Mouse (Mus musculus): Measurements from ENCODE around the gene Bmp2k.
A peak's percentile ranks its signal among the peaks of the same experiment; 100 is the strongest.

Bmp2k gene

DNA sequence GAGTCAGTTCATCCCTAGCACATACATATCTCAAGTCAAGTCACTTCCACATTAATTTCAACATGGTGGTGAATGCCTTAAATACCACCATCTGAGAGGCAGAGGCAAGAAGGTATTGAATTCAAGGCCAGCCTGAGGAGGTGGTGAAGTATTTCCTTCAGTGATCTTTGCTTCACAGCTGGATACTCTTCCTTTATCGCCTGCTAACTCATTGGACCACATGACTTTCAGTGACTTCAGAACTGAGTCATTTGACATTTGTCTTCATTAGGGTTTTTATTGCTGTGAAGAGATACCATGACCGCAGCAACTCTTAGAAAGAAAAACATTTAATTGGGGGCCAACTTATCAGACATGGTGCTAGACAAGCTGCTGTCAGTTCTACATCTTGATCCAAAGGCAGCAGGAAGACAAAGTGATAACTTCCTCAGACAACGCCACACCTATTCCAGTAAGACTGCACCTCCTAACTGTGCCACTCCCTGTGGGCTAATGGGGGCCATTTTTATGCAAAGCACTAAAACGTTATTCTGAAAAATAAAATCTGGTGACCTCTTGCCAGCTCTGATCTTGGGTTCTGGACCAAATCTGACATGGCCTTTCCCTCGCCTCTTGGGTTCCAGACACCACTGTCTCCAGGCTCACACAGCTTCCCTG lies 24.9 kb upstream of the Bmp2k start:
- DNase-seq: no peak

GRCm38 (mm10) chr5:96973714-96974113 lies 23.8 kb upstream of the Bmp2k start:
- no peak for DNase-seq

DNA sequence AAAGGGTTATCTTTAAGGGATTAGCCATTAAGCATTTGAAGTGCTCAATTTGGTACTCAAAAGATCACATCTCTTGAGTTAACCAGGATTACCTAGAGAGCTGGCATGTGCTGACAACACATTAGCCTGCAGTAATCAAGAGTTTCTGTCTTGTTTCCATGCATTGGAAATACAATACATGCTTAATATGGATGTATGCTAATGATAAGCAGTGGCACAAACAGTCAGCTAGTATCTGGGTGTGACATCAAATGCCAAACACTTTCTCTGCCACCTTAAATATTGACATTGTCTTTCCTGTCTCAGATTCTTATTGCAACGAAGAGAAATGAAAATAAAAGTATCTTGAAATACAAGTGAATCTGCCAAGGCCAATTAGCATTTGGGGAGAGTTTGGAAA lies 22.8 kb upstream of the Bmp2k start:
- no peak for DNase-seq

- DNase-seq: no peak
Measured at GRCm38 (mm10) chr5:96975112-96975511, 22.4 kb upstream of the Bmp2k start.

GRCm38 (mm10) chr5:96976150-96976549 lies 21.3 kb upstream of the Bmp2k start:
- DNase-seq: peak in 1 of 2 experiments; percentile 37

DNA sequence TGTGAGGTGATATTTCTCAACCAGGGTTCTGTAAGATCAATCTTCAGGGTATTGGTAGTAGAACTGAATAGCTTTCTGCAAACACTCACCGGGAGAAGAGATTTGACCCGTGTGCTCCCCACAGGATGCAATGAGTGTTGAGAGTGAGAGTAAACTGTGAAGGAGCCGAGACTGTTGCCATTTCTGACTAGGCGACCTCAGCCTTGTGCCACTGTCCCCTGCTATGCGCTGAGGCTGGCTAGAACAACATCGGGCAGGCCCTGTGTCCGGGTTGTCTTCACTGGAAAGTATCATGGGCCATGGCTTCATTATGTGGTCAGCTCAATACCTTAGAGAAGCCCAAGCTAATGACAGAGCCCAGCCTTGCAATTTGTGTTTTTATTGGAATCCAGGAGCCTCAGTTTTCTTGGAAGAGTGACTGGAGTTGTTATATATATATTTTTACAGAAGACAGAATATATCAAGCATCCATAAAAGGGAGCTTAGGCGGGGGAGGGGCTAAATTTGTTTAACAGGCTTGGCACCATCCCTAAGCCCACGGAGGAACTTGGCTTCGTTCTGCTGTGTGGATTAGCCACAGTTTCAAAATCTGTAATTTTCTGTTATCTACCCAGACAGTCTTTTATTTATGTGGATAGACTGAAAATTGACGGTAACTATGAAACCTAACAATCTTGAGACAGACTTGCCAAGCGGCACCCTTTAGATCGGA lies 18.0 kb upstream of the Bmp2k start:
- peak in 1 of 2 experiments; percentile 63 for DNase-seq

DNA sequence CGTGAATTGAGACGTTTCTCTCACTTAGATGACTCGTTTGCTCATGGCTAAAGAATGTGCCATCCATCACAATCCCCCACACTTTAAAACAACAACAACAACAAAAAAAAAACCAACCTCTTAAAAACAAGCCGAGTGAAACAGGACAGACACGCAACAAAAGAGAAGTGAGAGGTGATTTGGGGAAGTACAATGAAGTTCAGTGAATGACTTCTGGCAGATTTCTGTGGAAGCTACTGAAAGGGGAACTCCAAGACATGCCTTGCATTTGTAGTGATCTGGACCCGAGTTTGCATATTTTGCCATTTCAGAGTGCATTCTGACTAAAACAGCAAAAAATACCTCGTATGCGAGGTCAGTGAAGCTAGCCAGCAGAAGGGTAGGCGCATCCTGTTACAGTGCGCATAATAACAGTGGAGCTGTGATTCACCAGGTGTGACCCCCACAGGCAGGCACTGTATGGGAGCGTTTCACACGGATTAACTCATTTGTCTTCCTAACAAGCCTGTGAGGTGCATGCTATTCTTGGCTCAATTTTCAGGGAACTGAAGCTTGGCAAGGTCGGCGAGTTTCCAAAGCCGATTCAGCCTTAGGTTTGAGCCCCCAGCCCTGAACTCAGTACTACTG lies 17.4 kb upstream of the Bmp2k start:
- peak; percentile 78 to 82 for DNase-seq

DNA sequence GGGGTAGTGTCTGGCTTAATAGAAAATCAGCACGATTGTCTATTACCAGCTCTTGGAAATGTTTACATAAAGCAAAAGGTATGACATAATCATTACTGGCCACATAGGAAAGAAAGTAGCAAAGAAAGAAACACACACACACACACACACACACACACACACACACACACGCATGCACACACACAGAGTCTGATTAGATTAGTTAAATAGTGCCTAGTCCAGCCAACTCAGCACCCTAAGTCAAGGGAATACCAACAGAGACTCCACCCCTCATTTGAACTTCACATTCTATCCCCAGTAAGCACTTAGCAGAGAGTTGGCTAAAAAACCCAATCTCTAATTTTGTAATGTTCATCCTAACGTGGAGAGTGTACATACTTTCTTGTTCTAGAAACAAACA lies 15.5 kb upstream of the Bmp2k start:
- no peak for DNase-seq

- no peak for DNase-seq
Measured at GRCm38 (mm10) chr5:96983142-96983541, 14.3 kb upstream of the Bmp2k start.

DNA sequence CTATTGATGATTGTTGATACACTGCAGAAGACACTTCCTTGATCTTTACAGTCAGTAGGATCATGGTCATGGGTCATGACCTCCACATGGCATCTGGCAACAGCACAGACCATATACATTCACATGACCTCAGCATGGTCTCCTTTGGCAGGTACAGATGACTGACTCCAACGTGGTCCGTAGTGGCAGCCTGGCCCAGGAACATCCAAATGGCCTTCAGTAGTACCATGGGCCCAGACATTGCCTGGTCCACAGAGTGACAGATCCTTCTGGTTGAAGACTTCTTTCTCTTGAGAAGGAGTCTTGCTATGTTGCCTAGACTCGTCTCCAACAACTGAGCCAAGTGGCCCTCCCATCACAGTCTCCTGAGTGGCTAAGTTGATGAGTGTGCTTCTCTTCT lies 10.6 kb upstream of the Bmp2k start:
- DNase-seq: no peak

GRCm38 (mm10) chr5:96988880-96989279 lies 8.6 kb upstream of the Bmp2k start:
- DNase-seq: no peak

DNA sequence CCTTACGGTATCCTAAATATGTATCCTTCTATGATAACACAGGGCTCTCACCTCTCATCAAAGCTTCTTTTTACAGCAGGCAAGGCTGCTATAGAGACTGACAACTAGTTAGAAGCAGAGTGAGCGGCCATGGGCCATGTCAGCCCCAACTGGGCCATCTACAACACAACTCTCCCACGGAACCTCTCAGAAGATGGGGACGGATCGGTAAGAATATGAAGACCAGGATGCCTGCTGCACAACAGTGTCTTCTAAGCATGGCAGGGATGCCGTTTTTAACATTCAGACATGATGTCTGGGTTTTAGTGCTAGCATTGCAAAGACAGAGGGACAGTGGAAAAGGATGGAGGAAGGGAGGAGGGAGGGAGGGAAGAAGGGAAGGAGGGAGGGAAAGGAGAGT lies 6.3 kb upstream of the Bmp2k start:
- DNase-seq: no peak

DNA sequence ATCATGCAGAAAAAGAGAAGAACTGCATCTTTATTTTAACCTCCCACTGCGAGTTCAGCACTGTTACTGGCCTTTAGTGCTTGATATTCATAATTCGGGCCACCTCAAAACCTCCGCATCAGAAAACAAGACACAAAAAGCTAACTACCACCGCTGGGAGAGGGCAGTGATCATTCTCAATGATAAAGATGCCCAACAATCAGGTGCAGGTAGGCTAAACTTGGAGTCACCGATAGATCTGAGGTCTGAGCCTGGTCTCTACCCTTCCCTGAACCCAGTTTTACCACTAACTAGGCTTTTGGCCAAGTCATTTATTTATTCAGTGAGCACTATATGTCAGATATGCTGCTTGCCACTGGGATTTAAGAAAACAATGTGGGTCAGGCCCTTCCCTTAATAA lies 4.8 kb upstream of the Bmp2k start:
- DNase-seq: no peak

DNA sequence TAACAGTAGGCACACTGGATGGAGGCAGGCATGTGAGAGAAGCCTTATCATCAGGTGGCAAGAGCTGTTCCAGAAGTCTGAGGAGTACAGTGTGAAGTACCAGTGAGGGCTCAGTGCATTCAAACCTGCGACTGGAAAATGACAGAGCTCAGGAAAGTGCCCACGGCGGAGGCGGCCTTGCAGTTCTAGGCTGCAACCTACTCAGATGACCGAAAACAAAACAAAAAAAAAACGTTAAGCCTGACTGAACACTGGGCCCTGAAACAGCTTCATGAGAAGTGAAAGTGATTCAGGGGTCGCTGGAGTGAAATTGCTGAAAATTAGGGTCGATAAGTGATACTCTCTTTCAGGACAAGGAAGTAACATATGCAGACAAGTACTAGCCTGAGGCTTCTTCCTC lies 4.4 kb upstream of the Bmp2k start:
- DNase-seq: peak; percentile 62 to 66

DNA sequence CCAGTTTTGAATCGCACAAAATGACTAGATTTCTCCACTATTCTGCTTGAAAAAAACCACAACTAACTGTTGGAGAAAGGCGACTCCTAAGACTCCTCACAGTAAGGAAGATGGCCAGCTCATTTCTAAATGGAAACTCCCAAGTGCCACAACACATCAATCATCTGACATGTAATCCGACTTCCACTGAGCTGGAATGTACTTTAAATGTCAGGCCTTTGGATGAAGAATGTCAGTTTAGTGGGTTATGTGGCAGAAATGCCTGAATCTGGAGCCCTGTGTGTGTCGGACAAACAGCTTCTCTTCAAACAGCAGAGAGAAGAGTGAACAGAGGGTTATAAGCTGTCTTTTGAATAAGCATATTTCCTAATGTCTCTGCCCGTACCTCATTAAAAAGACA lies 1.7 kb upstream of the Bmp2k start:
- DNase-seq: no peak

DNA sequence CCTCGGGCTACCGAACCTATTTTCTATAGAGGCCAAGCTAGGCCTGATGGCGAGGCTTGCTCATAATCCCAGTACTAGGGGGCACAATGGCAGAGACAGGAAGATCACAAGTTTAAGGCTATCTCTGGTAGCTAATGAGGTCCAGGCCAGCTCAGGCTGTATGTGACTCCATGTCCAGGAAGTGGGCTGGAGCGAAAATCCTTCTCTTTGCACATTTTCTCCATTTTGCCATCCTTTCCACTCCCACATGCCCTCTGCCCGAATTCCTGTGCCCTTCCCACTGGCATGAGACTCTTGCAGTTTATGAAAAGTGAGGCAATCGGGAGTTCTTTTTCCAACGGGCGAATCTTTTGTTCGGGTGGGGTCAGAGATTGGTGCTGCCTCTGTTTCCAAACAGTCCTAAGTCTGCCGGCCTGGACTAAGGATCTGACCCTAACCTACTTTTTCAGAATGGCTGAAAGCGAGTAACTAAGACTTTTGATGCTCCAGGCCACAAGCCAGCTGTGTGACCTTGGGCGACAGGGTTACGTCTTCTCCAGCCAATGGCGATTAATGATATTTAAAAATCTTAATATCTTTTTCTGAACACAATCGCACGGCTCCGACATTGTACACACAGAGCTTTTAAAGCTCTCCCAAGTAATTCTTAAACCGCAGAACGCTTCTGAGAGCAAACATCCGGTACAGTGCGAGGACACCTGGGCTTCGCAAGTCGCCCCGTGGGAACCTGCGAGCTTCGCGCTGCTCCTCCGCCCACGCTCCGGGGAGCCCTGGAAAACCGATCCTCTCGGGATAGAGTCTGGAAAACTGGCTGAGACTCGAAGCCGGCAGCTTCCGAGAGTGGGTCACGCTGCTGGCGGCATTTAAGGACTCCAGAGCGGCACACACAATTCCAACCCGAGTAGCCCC lies 834 bp upstream of the Bmp2k start:
- DNase-seq: no peak

- peak; percentile 63 to 72 for DNase-seq
Measured at GRCm38 (mm10) chr5:96997802-96998565, 495 bp downstream of the Bmp2k start.

- no peak for DNase-seq
Measured at GRCm38 (mm10) chr5:96998566-96998907, 1.0 kb downstream of the Bmp2k start.

GRCm38 (mm10) chr5:96999601-97000000 lies 2.1 kb downstream of the Bmp2k start:
- DNase-seq: no peak

- DNase-seq: no peak
Measured at GRCm38 (mm10) chr5:97000524-97000923, 3.0 kb downstream of the Bmp2k start.

DNA sequence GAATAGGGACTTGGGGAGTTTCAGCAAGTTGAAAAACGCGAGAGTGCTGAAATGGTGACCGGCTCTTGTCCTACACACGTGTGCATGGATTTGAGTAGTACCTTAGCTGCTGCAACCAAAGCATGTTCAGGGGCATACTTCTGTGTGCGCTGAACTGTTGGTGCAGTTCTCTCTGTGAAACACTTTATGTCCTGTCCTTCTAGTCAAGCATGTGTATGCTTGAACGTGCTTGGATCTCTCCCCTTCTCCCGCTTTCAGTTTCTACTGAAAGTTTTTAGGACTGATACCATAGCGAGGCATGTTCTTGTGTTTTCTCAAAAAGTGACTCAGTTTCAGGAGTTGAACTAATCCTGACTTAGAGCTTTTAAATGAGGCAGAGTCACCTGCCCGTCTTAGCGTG lies 3.7 kb downstream of the Bmp2k start:
- DNase-seq: no peak

GRCm38 (mm10) chr5:97001571-97001970 lies 4.1 kb downstream of the Bmp2k start:
- DNase-seq: no peak

- no peak for DNase-seq
Measured at GRCm38 (mm10) chr5:97002336-97002735, 4.8 kb downstream of the Bmp2k start.

Measured in B cell, adult 2 months (primary cell).